In genomic region chr10:126628057-126628456, GRCm38 (mm10) we compare ENCODE assay signal across 17 mouse cellular contexts.
DNase-seq lines count a peak whose midpoint lies in the region; ATAC-seq and TF ChIP-seq lines count a peak whose summit lies in the region.
"Had no signal": no experiment of that assay in that cellular context is flagged by ENCODE, and none has a peak within 500 bp of the region (broad histone marks: within the 10 kb centered on the region; RNA-seq: fewer than 3 reads in every experiment).

No protein-coding gene starts in this region.

- CTCF ChIA-PET in Patski (lab: Charles Lee): interaction anchor here (0.7 to 1.2 kb wide), 2 partner anchors 8 to 12 kb away, joined by 3 read pairs; no protein-coding TSS in a partner anchor

- POLR2A ChIA-PET in Patski (lab: Charles Lee): no interaction called here

- no peak for DNase-seq in forebrain, postnatal 0 days
- DNase-seq in forebrain, embryonic 11.5 days (ENCODE audit: low spot score): no peak
- no peak for DNase-seq in liver, embryonic 11.5 days (ENCODE audit: low spot score)
- no peak for DNase-seq in liver
- DNase-seq in Patski (ENCODE audit: low read depth, low spot score): no peak
- DNase-seq in layer of hippocampus, postnatal 25 days (ENCODE audit: extremely low spot score in 1 of 2, low spot score in 1 of 2): no peak
- DNase-seq: cerebellum, adult 9-11 months; gastrocnemius, postnatal 36 days; kidney, adult 2 months; right cerebral cortex, postnatal 14 days had no signal

- no peak overlapping the region for H3K9ac ChIP-seq in forebrain, postnatal 0 days
- no peak overlapping the region for H3K9ac ChIP-seq in forebrain, embryonic 11.5 days (ENCODE audit: low read length)
- H3K9ac ChIP-seq in liver, embryonic 11.5 days (ENCODE audit: low read depth, low read length): no peak overlapping the region
- H3K9ac ChIP-seq: embryonic facial prominence, embryonic 15.5 days; heart, embryonic 15.5 days; hindbrain, embryonic 12.5 days; limb, embryonic 15.5 days had no signal

- TF ChIP-seq CTCF in forebrain, postnatal 0 days (IDR thresholded peaks at IDR 0.05; ENCODE audit: low read depth): peak; percentile 61
- TF ChIP-seq CTCF in Patski (IDR thresholded peaks at IDR 0.05): peak; percentile 60

- H3K27me3 ChIP-seq in forebrain, postnatal 0 days (ENCODE audit: insufficient read depth, low read length): no peaks in the 10 kb centered on the region
- no peaks in the 10 kb centered on the region for H3K27me3 ChIP-seq in forebrain, embryonic 11.5 days (ENCODE audit: control insufficient read depth, insufficient read depth, low read length)
- H3K27me3 ChIP-seq in liver, embryonic 11.5 days (replicated peaks; ENCODE audit: control insufficient read depth, insufficient read depth, low read length): no peaks in the 10 kb centered on the region
- H3K27me3 ChIP-seq in Patski: peaks cover 2% of the 10 kb centered on the region
- H3K27me3 ChIP-seq: embryonic facial prominence, embryonic 15.5 days; heart, embryonic 15.5 days; hindbrain, embryonic 12.5 days; limb, embryonic 15.5 days had no signal

- no peak overlapping the region for H3K4me3 ChIP-seq in forebrain, postnatal 0 days (ENCODE audit: low read depth, low read length)
- H3K4me3 ChIP-seq in forebrain, embryonic 11.5 days (ENCODE audit: low read depth, low read length): no peak overlapping the region
- H3K4me3 ChIP-seq in liver, embryonic 11.5 days (ENCODE audit: low read depth, low read length): no peak overlapping the region
- H3K4me3 ChIP-seq: embryonic facial prominence, embryonic 15.5 days; heart, embryonic 15.5 days; hindbrain, embryonic 12.5 days; limb, embryonic 15.5 days had no signal

- in situ Hi-C loops in Patski (cut with MboI; ENCODE audit: low pct_unique_long_range_greater_than_20kb): no loop called here

- 58% methylated on average over 4 of the region's 4 CpGs for WGBS in forebrain, postnatal 0 days
- WGBS in forebrain, embryonic 11.5 days: 53% methylated on average over 4 of the region's 4 CpGs
- WGBS in liver, embryonic 11.5 days: 43% methylated on average over 4 of the region's 4 CpGs

- H3K36me3 ChIP-seq in forebrain, postnatal 0 days (ENCODE audit: insufficient read depth): no peaks in the 10 kb centered on the region
- no peaks in the 10 kb centered on the region for H3K36me3 ChIP-seq in forebrain, embryonic 11.5 days (ENCODE audit: control insufficient read depth, insufficient read depth, low read length)
- no peaks in the 10 kb centered on the region for H3K36me3 ChIP-seq in liver, embryonic 11.5 days (ENCODE audit: control insufficient read depth, insufficient read depth, low read length)
- H3K36me3 ChIP-seq: embryonic facial prominence, embryonic 15.5 days; heart, embryonic 15.5 days; hindbrain, embryonic 12.5 days; limb, embryonic 15.5 days had no signal

- H3K4me1 ChIP-seq in forebrain, postnatal 0 days (ENCODE audit: insufficient read depth): no peaks in the 10 kb centered on the region
- H3K4me1 ChIP-seq in forebrain, embryonic 11.5 days (replicated peaks; ENCODE audit: control insufficient read depth, insufficient read depth, low read length): no peaks in the 10 kb centered on the region
- H3K4me1 ChIP-seq in liver, embryonic 11.5 days (replicated peaks; ENCODE audit: control insufficient read depth, insufficient read depth, low read length): no peaks in the 10 kb centered on the region
- H3K4me1 ChIP-seq: embryonic facial prominence, embryonic 15.5 days; heart, embryonic 15.5 days; hindbrain, embryonic 12.5 days; limb, embryonic 15.5 days had no signal

- no peak for ATAC-seq in forebrain, postnatal 0 days
- no peak for ATAC-seq in forebrain, embryonic 11.5 days (replicated peaks; ENCODE audit: low FRiP score)
- ATAC-seq in liver, embryonic 11.5 days (replicated peaks; ENCODE audit: low FRiP score): peak; percentile 12; the same call in 1 of the 2 replicates
- ATAC-seq in Patski: no peak
- ATAC-seq in megakaryocyte-erythroid progenitor cell, adult 5-6 weeks (replicated peaks; ENCODE audit: low FRiP score, low TSS enrichment, poor library complexity, severe bottlenecking): peak; percentile 47; the same call in 1 of the 2 replicates
- no peak for ATAC-seq in erythroid progenitor cell, adult 5-6 weeks (replicated peaks; ENCODE audit: low FRiP score, poor library complexity, severe bottlenecking)
- ATAC-seq: forebrain, embryonic 16.5 days had no signal

- no peak overlapping the region for H3K4me2 ChIP-seq in forebrain, postnatal 0 days (ENCODE audit: low read depth)
- no peak overlapping the region for H3K4me2 ChIP-seq in forebrain, embryonic 11.5 days (ENCODE audit: low read depth, low read length, severe bottlenecking)
- H3K4me2 ChIP-seq in liver, embryonic 11.5 days: no peak overlapping the region
- H3K4me2 ChIP-seq: embryonic facial prominence, embryonic 15.5 days; heart, embryonic 15.5 days; hindbrain, embryonic 12.5 days; limb, embryonic 15.5 days had no signal

- no peaks in the 10 kb centered on the region for H3K9me3 ChIP-seq in forebrain, postnatal 0 days (ENCODE audit: low read length)
- H3K9me3 ChIP-seq in forebrain, embryonic 11.5 days (ENCODE audit: control insufficient read depth, low read length): no peaks in the 10 kb centered on the region
- H3K9me3 ChIP-seq in liver, embryonic 11.5 days (ENCODE audit: control insufficient read depth, low read length): no peaks in the 10 kb centered on the region
- H3K9me3 ChIP-seq: embryonic facial prominence, embryonic 15.5 days; heart, embryonic 15.5 days; hindbrain, embryonic 12.5 days; limb, embryonic 15.5 days had no signal

- H3K27ac ChIP-seq in forebrain, postnatal 0 days (ENCODE audit: low read depth, low read length): no peak overlapping the region
- H3K27ac ChIP-seq in forebrain, embryonic 11.5 days (ENCODE audit: low read depth, low read length): no peak overlapping the region
- no peak overlapping the region for H3K27ac ChIP-seq in liver, embryonic 11.5 days (ENCODE audit: low read depth, low read length)
- H3K27ac ChIP-seq: embryonic facial prominence, embryonic 15.5 days; heart, embryonic 15.5 days; hindbrain, embryonic 12.5 days; limb, embryonic 15.5 days had no signal

Comparison
In these comparisons a context has a peak if more than half of its experiments do, and no peak if none do; other contexts are left out.
1. ATAC-seq: peak in liver, embryonic 11.5 days (single experiment) and megakaryocyte-erythroid progenitor cell, adult 5-6 weeks (single experiment); none in forebrain, postnatal 0 days (single experiment), forebrain, embryonic 11.5 days (single experiment), Patski (single experiment) and erythroid progenitor cell, adult 5-6 weeks (single experiment).